Mouse (Mus musculus) bone marrow macrophage, adult 2 months (primary cell): Measurements from ENCODE around the gene Zfp619. TPM values are rescaled to one million over a fixed set of nuclear protein-coding genes. Genes with fewer than 3 reads are reported as not detected.
"Not testable (repeated sequence)": the region's sequence is repeated elsewhere in the genome, so short reads cannot be mapped to it uniquely, and the experiment has no call there.

Experiments
- H3K27ac ChIP-seq: 2 replicates; pipeline ENCODE4 v1.5.1; 2012; ENCODE audit warnings: low read depth, low read length; ENCODE audit not compliant: insufficient read depth
- H3K4me1 ChIP-seq: 2 replicates; pipeline ENCODE4 v1.6.1; 2012; ENCODE audit warnings: low read length; ENCODE audit not compliant: control insufficient read depth, insufficient read depth
- H3K4me3 ChIP-seq: 2 replicates; pipeline ENCODE4 v1.5.1; 2012; ENCODE audit warnings: mild to moderate bottlenecking, low read length, moderate library complexity; ENCODE audit not compliant: insufficient read depth
- CTCF ChIP-seq: IDR thresholded peaks from 2 replicates; pipeline ENCODE4 v1.5.1; 2012; ENCODE audit warnings: low read depth, mild to moderate bottlenecking, low read length, moderate library complexity
- POLR2A ChIP-seq: IDR thresholded peaks from 2 replicates; pipeline ENCODE4 v1.6.1; 2012; ENCODE audit warnings: mild to moderate bottlenecking, low read depth, low read length, borderline replicate concordance
- polyA plus RNA-seq: library from polyadenylated mRNA; stranded (reverse); fragments of >200 nt; gene quantifications from 2 replicates; pipeline ENCODE4 v1.2.4, GENCODE M21; 2012; ENCODE audit not compliant: missing spikeins, insufficient read depth, insufficient read length

The Zfp619 gene
- polyA plus RNA-seq, 1 experiment = 3.0 TPM

GRCm38 (mm10) chr7:39588037-39588436, 70.5 kb downstream of the Zfp619 start:
- TF ChIP-seq CTCF (no peak), POLR2A (no peak)
- H3K27ac ChIP-seq = no peak overlapping the region
- H3K4me3 ChIP-seq = no peak overlapping the region; the same call in 1 of the 2 replicates
- H3K4me1 ChIP-seq = no peaks in the 10 kb centered on the region

GRCm38 (mm10) chr7:39588471-39589041, 71.0 kb downstream of the Zfp619 start:
- not testable (repeated sequence) for H3K4me1 ChIP-seq, H3K27ac ChIP-seq
- H3K4me3 ChIP-seq = peak overlapping the region; percentile 43

DNA sequence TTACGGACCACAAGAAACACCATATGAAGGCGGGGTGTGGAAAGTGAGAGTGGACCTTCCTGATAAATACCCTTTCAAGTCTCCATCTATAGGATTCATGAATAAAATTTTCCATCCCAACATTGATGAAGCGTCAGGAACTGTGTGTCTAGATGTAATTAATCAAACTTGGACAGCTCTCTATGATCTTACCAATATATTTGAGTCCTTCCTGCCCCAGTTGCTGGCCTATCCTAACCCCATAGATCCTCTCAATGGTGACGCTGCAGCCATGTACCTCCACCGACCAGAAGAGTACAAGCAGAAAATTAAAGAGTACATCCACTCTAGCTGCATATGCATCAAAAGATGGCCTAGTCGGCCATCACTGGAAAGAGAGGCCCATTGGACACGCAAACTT, 71.5 kb downstream of the Zfp619 start:
- H3K4me3 ChIP-seq = peak overlapping the region; percentile 43
- not testable (repeated sequence) for H3K4me1 ChIP-seq, H3K27ac ChIP-seq

Other genes starting within 250 kb of the Zfp619 start
- gene Gm5114, start 104.6 kb upstream of the Zfp619 start, polyA plus RNA-seq = not detected in 2 replicates